Mouse (Mus musculus) cerebellum, postnatal 4 days (tissue): ENCODE data around the gene Cfap300.

Source experiments
- DNase-seq, 2 experiments: peaks; one replicate each; pipeline ENCODE4 v3.0.0; 2022; ENCODE audit warnings: low spot score in 2 of 2, mixed read lengths in 1 of 2

Cfap300 gene

GRCm38 (mm10) chr9:7984287-7984686 is 58.3 kb downstream of the Cfap300 start:
- DNase-seq, result no peak

- no peak for DNase-seq
These were observed 59.0 kb downstream of the Cfap300 start for GRCm38 (mm10) chr9:7983665-7984064.

- no peak for DNase-seq
These were observed 62.5 kb downstream of the Cfap300 start for GRCm38 (mm10) chr9:7980162-7980561.

- no peak for DNase-seq
These were observed 63.3 kb downstream of the Cfap300 start for GRCm38 (mm10) chr9:7979153-7979916.

- DNase-seq, result no peak
These were observed 64.1 kb downstream of the Cfap300 start for GRCm38 (mm10) chr9:7978502-7978901.

GRCm38 (mm10) chr9:7977587-7977986 is 65.0 kb downstream of the Cfap300 start:
- DNase-seq, result no peak

- no peak for DNase-seq
These were observed 70.6 kb downstream of the Cfap300 start for GRCm38 (mm10) chr9:7971993-7972392.
